Mouse (Mus musculus) right cerebral cortex, adult 18-20 months (tissue): Measurements from ENCODE around the gene Gm49425.

Experiments used
- DNase-seq: peaks from one replicate; pipeline ENCODE4 v3.0.0; 2022; ENCODE audit warnings: mixed read lengths

The Gm49425 gene

GRCm38 (mm10) chr15:101485911-101486635 is 31.0 kb downstream of the Gm49425 start:
- peak; percentile 66 for DNase-seq

- DNase-seq = no peak
Observed at GRCm38 (mm10) chr15:101484939-101485338, 32.1 kb downstream of the Gm49425 start.

GRCm38 (mm10) chr15:101483646-101484045 is 33.4 kb downstream of the Gm49425 start:
- no peak for DNase-seq

- DNase-seq = no peak
Observed at GRCm38 (mm10) chr15:101482056-101482455, 35.0 kb downstream of the Gm49425 start.

- DNase-seq = no peak
Observed at GRCm38 (mm10) chr15:101479666-101480060, 37.4 kb downstream of the Gm49425 start.

GRCm38 (mm10) chr15:101479007-101479665 is 37.9 kb downstream of the Gm49425 start:
- peak; percentile 34 for DNase-seq

- DNase-seq = no peak
Observed at GRCm38 (mm10) chr15:101472952-101473528, 44.0 kb downstream of the Gm49425 start, which contains the start of gene Krt86. TSS of gene Krt86 (plus strand) at chr15:101473478.

- no peak for DNase-seq
Observed at GRCm38 (mm10) chr15:101469093-101469492, 48.0 kb downstream of the Gm49425 start.
